Mouse (Mus musculus) hindbrain, embryonic 10.5 days (tissue): ENCODE data around the gene Snx6. TPM values are rescaled to one million over a fixed set of nuclear protein-coding genes. Genes with fewer than 3 reads are reported as not detected.
"Not testable (repeated sequence)": the region's sequence is repeated elsewhere in the genome, so short reads cannot be mapped to it uniquely, and the experiment has no call there.

Source experiments
- DNase-seq: peaks from one replicate; pipeline ENCODE4 v3.0.0-alpha.2; 2017; ENCODE audit warnings: low spot score
- H3K27ac ChIP-seq: fragments of 300-500 bp; sonication (generic); 2 replicates; pipeline ENCODE4 v1.5.1; 2016; ENCODE audit warnings: mild to moderate bottlenecking, moderate library complexity
- H3K27me3 ChIP-seq: fragments of 300-500 bp; sonication (generic); 2 replicates; pipeline ENCODE4 v1.6.1; 2016; ENCODE audit warnings: mild to moderate bottlenecking; ENCODE audit not compliant: poor library complexity, insufficient read depth, severe bottlenecking
- H3K36me3 ChIP-seq: fragments of 300-500 bp; sonication (generic); 2 replicates; pipeline ENCODE4 v1.6.1; 2016; ENCODE audit warnings: mild to moderate bottlenecking, moderate library complexity
- H3K4me1 ChIP-seq: fragments of 300-500 bp; sonication (generic); replicated peaks from 2 replicates; pipeline ENCODE4 v1.6.1; 2016; ENCODE audit warnings: mild to moderate bottlenecking
- H3K4me3 ChIP-seq: fragments of 300-500 bp; sonication (generic); 2 replicates; pipeline ENCODE4 v1.5.1; 2016; ENCODE audit warnings: mild to moderate bottlenecking, moderate library complexity
- H3K9me3 ChIP-seq: fragments of 300-500 bp; sonication (generic); 2 replicates; pipeline ENCODE4 v1.6.1; 2016; ENCODE audit warnings: mild to moderate bottlenecking, moderate library complexity
- WGBS: fragments of 180-500 bp; shearing (Covaris S2); methylation state at CpG from one replicate; pipeline ENCODE4 v1.1.7; 2016; 5-methylcytosine and 5-hydroxymethylcytosine counted together
- polyA plus RNA-seq: library from polyadenylated mRNA; unstranded; fragments of >200 nt; fragmentation: Nextera tagmentation; extraction: Ambion mirVana; gene quantifications from 2 replicates; pipeline ENCODE4 v1.2.1, GENCODE M21; 2016

Gene Snx6
- polyA plus RNA-seq, 1 experiment from 2014 or later, result 182 TPM

GRCm38 (mm10) chr12:54713822-54714626 is 81.5 kb downstream of the Snx6 start:
- WGBS, result 0% methylated on average over 6 of the region's 48 CpGs
- H3K4me3 ChIP-seq, H3K27me3 ChIP-seq, H3K9me3 ChIP-seq, H3K27ac ChIP-seq, H3K4me1 ChIP-seq, H3K36me3 ChIP-seq, DNase-seq: not testable (repeated sequence)

GRCm38 (mm10) chr12:54710494-54710879 is 85.0 kb downstream of the Snx6 start:
- not testable (repeated sequence) for DNase-seq, H3K9me3 ChIP-seq, H3K27ac ChIP-seq, H3K36me3 ChIP-seq, H3K4me1 ChIP-seq, H3K4me3 ChIP-seq, H3K27me3 ChIP-seq
- 0% methylated on average over 5 of the region's 8 CpGs for WGBS

GRCm38 (mm10) chr12:54709691-54710493 is 85.6 kb downstream of the Snx6 start:
- Histone ChIP-seq H3K27ac (peak overlapping the region; percentile 79), H3K4me3 (0 out of 2 replicates have a peak overlapping the region, but pooled peaks have one; percentile 32)
- not testable (repeated sequence) for H3K36me3 ChIP-seq, H3K9me3 ChIP-seq, H3K4me1 ChIP-seq, H3K27me3 ChIP-seq, DNase-seq
- WGBS, result under 1% methylated on average over 12 of the region's 44 CpGs

- Histone ChIP-seq H3K36me3 (no peaks in the 10 kb centered on the region), H3K27ac (no peak overlapping the region), H3K4me1 (peaks cover 9% of the 10 kb centered on the region; the same call in 1 of the 2 replicates), H3K9me3 (no peaks in the 10 kb centered on the region), H3K4me3 (no peak overlapping the region), H3K27me3 (no peaks in the 10 kb centered on the region)
- WGBS, result 75% methylated on average over 7 of the region's 7 CpGs
- DNase-seq, result no peak
Measured at GRCm38 (mm10) chr12:54699394-54699793, 96.1 kb downstream of the Snx6 start.

- no peak overlapping the region for H3K27ac ChIP-seq
- no peak for DNase-seq
Measured at GRCm38 (mm10) chr12:54697791-54698250, 97.7 kb downstream of the Snx6 start.

GRCm38 (mm10) chr12:54697003-54697597 is 98.4 kb downstream of the Snx6 start:
- H3K4me1 ChIP-seq, result peaks cover 9% of the 10 kb centered on the region; the same call in 1 of the 2 replicates
- no peak for DNase-seq
- peaks cover 8% of the 10 kb centered on the region; the same call in 1 of the 2 replicates for H3K36me3 ChIP-seq
- no peaks in the 10 kb centered on the region for H3K27me3 ChIP-seq
- 12% methylated on average over 7 of the region's 7 CpGs for WGBS
- H3K4me3 ChIP-seq, result no peak overlapping the region
- H3K27ac ChIP-seq, result no peak overlapping the region
- no peaks in the 10 kb centered on the region for H3K9me3 ChIP-seq

More at GRCm38 (mm10) chr12:54697791-54698250, 97.7 kb downstream of the Snx6 start:
- peaks cover under 1% of the 10 kb centered on the region; the same call in 1 of the 2 replicates for H3K36me3 ChIP-seq
- no peaks in the 10 kb centered on the region for H3K9me3 ChIP-seq
- H3K27me3 ChIP-seq, result no peaks in the 10 kb centered on the region
- peaks cover 9% of the 10 kb centered on the region; the same call in 1 of the 2 replicates for H3K4me1 ChIP-seq
- WGBS, result 63% methylated on average over 6 of the region's 6 CpGs
- no peak overlapping the region for H3K4me3 ChIP-seq

Other genes with a start within 250 kb of the Snx6 start
- gene Sptssa, start 139.1 kb downstream of the Snx6 start, polyA plus RNA-seq, result 164 TPM in 2 replicates
- gene Eapp, start 99.8 kb downstream of the Snx6 start, polyA plus RNA-seq, result 74.2 and 75.9 TPM in 2 replicates
- gene Cfl2, start 67.2 kb upstream of the Snx6 start, polyA plus RNA-seq, result 182 and 204 TPM in 2 replicates
- not detected in 2 replicates for gene Gm20403, start 190.8 kb upstream of the Snx6 start, polyA plus RNA-seq
- gene Baz1a, start 218.6 kb upstream of the Snx6 start, polyA plus RNA-seq, result 26.3 and 33.8 TPM in 2 replicates